Mouse (Mus musculus): ENCODE results near the gene Endog. TPM values are rescaled to one million over a fixed set of nuclear protein-coding genes. Genes with fewer than 3 reads are reported as not detected.
"Not testable (repeated sequence)": the region's sequence is repeated elsewhere in the genome, so short reads cannot be mapped to it uniquely, and the experiment has no call there.

Gene Endog
- polyA plus RNA-seq, 1 experiment from 2014 or later = 17.3 TPM

DNA sequence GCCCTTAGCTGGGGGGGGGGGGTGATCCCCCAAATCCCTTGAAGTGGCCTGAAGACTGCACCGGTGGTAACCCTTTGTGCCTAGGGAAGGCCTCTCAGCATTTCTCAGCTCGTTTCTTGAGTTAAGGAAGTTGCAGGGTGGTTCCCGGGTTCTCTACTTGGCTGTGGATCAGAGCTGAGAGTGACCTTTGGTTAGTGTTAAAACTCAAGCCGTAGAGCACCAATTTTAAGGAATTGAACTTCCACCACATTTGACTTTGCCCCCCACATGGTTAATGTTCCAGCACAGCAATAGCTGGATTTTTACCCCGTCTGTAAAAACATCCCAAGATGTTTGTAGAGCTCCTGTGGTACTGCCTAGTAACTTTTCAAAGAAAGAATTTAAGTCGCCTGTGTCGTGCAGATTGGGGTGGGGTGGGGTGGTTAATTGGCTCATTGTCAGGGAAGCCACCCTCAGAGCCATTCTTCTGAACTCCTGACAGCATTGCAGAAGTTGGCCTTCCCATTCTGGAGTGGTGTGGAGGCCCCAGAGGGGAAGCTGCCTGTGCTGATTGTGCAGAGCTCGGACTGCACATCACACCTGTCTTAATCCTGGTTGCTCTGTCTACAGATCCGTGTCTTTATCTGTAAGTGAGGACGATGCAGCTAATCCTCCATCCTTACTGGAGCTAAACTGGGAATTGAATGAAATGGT, 36.2 kb upstream of the Endog start:
- ATAC-seq (ENCODE audit: low read depth) = no peak
- H3K4me1 ChIP-seq (replicated peaks) = peaks cover 31% of the 10 kb centered on the region
- peak overlapping the region; percentile 82 for H3K4me3 ChIP-seq
- H3K27me3 ChIP-seq = no peaks in the 10 kb centered on the region
- WGBS = 44% methylated on average over 10 of the region's 10 CpGs
- peak overlapping the region; percentile 86; the same call in 1 of the 2 replicates for H3K27ac ChIP-seq (replicated peaks)
- peaks cover 37% of the 10 kb centered on the region for H3K36me3 ChIP-seq
- no peaks in the 10 kb centered on the region for H3K9me3 ChIP-seq
- H3K9ac ChIP-seq = peak overlapping the region; percentile 86
- peak overlapping the region; percentile 98 for H3K4me2 ChIP-seq

DNA sequence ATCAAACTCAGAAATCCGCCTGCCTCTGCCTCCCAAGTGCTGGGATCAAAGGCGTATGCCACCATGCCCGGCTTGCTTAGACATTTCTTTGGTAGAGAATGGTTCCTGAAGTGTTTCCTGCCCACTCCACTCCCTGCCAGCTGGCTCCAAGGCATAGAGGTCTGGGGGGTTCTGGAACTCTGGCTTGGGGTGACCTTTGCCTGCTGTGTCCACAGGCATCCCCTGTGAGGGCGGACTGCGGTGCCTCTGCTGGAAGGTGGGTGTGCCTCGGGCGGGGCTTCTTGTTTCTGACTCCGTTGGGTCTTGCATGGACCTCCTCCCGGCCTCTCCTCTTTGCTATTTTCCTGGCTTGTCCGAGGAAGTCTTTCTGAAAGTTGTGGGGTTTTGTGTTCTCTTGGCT, 34.8 kb upstream of the Endog start:
- ATAC-seq (ENCODE audit: low read depth) = no peak
- Histone ChIP-seq H3K4me3 (no peak overlapping the region), H3K4me2 (no peak overlapping the region), H3K36me3 (peaks cover 51% of the 10 kb centered on the region), H3K4me1 (replicated peaks) (peaks cover 31% of the 10 kb centered on the region), H3K9me3 (no peaks in the 10 kb centered on the region), H3K27ac (replicated peaks) (no peak overlapping the region), H3K9ac (no peak overlapping the region), H3K27me3 (no peaks in the 10 kb centered on the region)
- 91% methylated on average over 10 of the region's 10 CpGs for WGBS

DNA sequence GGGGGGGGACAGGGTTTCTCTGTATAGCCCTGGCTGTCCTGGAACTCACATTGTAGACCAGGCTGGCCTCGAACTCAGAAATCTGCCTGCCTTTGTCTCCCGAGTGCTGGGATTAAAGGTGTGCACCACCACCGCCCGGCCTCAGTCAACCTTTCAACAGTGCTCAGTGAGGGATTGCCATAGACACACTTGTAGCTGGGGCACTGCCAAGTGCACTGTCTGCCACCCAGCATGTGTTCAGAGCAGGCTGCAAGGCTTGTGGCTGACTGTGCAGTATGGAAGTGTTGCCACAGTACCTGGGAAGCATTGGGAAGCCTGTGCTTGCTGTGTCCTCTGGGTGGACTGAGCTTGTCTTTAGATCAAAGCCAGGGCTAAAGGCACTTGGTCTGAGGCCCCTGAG, 31.3 kb upstream of the Endog start:
- Histone ChIP-seq H3K4me1 (replicated peaks) (peaks cover 11% of the 10 kb centered on the region), H3K36me3 (peaks cover 85% of the 10 kb centered on the region)
- not testable (repeated sequence) for H3K9ac ChIP-seq; H3K4me2 ChIP-seq; H3K27ac ChIP-seq (replicated peaks); ATAC-seq (ENCODE audit: low read depth); H3K9me3 ChIP-seq; H3K4me3 ChIP-seq; H3K27me3 ChIP-seq
- WGBS = 91% methylated on average over 4 of the region's 4 CpGs

DNA sequence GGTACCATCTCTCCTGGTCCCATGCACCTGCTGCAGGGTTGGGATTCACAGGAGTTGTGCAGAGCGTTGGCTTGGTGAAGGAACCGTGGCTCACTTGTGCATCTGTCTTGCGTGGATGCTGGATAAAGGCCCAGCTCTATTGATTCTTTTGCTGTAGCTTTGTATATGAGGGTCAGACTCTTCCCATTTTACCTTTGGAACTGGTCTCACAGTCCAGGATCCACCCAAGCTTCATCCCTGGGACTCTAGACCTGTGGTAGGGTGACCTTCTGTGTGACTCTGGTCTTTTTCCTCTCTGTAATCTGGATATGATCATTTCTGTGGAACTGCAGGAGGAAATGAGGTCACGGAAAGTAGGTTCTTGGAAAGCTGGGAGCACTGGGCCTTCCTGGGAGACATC, 26.9 kb upstream of the Endog start:
- Histone ChIP-seq H3K4me1 (replicated peaks) (no peaks in the 10 kb centered on the region), H3K9ac (no peak overlapping the region), H3K4me2 (no peak overlapping the region), H3K4me3 (no peak overlapping the region), H3K27ac (replicated peaks) (no peak overlapping the region), H3K9me3 (no peaks in the 10 kb centered on the region), H3K36me3 (peaks cover 93% of the 10 kb centered on the region), H3K27me3 (no peaks in the 10 kb centered on the region)
- 97% methylated on average over 4 of the region's 4 CpGs for whole genome bisulfite sequencing
- ATAC-seq (ENCODE audit: low read depth) = no peak

DNA sequence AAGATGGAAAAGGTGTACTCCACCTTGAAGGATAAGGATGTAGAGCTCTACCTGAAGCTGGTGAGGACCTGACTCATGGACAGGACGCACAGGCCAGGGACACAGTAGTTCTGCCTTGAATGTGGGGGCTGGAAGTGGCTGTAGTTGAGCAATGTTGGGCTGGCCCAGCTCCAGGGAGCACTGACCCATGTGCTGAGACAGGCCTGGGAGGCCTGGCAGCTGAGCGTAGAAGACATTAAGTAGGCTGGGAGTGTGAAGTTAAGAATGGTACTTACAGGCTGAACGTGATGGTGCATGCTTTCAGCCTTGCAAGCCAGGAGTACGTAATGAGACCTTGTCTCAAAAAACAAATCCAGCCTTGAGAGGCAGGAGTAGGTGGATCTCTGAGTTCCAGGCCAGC, 23.8 kb upstream of the Endog start:
- Histone ChIP-seq H3K27me3 (no peaks in the 10 kb centered on the region), H3K36me3 (peaks cover 94% of the 10 kb centered on the region), H3K4me1 (replicated peaks) (no peaks in the 10 kb centered on the region), H3K9ac (no peak overlapping the region), H3K4me3 (no peak overlapping the region), H3K27ac (replicated peaks) (no peak overlapping the region), H3K9me3 (no peaks in the 10 kb centered on the region), H3K4me2 (no peak overlapping the region)
- ATAC-seq (ENCODE audit: low read depth) = no peak
- WGBS = 96% methylated on average over 4 of the region's 4 CpGs

DNA sequence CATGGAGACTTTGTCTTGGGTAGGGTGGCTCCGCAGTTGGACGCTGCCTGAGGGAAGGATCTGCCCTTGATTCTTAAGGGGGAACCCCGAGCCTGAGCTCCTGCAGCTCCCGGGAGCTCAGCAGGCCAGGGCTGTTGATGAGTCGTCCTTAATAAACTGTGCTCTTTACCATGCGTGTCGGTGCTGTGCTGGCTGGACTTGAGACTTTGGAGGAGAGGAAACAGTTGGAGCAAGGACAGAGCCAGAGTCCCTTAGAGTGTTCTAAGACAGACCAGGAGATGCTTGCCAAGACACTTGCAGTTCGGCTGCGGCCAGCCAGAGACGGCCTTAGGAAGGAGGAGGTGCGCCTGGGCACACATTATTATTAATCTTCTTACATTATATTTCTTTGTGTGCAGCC, 19.5 kb upstream of the Endog start:
- Histone ChIP-seq H3K9me3 (no peaks in the 10 kb centered on the region), H3K27me3 (no peaks in the 10 kb centered on the region), H3K27ac (replicated peaks) (no peak overlapping the region), H3K9ac (no peak overlapping the region), H3K4me3 (no peak overlapping the region), H3K36me3 (peaks cover 55% of the 10 kb centered on the region), H3K4me1 (replicated peaks) (no peaks in the 10 kb centered on the region), H3K4me2 (no peak overlapping the region)
- WGBS = 85% methylated on average over 11 of the region's 11 CpGs
- ATAC-seq (ENCODE audit: low read depth) = no peak

DNA sequence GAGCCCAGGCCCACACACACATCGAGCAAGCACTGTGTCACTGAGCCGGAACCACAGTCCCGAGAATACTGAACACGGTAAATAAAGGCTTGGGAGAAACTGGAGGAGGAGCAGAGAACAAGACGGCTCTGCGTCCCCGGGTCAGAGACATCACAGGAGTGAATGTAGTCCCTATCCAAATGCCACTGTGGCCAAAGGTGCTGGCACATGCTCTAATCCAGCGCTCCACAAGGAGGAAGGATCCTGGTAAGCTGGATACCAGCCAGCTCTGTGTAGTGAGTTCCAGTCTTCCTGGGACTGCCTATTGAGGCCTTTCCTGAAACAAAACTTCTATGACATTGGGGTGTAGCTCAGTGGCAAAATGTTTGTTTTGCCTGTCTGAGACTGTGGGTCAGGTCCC, 18.7 kb upstream of the Endog start:
- no peak for ATAC-seq (ENCODE audit: low read depth)
- Histone ChIP-seq H3K27me3 (no peaks in the 10 kb centered on the region), H3K9ac (no peak overlapping the region), H3K27ac (replicated peaks) (no peak overlapping the region), H3K9me3 (no peaks in the 10 kb centered on the region), H3K4me1 (replicated peaks) (no peaks in the 10 kb centered on the region), H3K4me2 (no peak overlapping the region), H3K4me3 (no peak overlapping the region), H3K36me3 (peaks cover 48% of the 10 kb centered on the region)
- WGBS = 81% methylated on average over 8 of the region's 8 CpGs

DNA sequence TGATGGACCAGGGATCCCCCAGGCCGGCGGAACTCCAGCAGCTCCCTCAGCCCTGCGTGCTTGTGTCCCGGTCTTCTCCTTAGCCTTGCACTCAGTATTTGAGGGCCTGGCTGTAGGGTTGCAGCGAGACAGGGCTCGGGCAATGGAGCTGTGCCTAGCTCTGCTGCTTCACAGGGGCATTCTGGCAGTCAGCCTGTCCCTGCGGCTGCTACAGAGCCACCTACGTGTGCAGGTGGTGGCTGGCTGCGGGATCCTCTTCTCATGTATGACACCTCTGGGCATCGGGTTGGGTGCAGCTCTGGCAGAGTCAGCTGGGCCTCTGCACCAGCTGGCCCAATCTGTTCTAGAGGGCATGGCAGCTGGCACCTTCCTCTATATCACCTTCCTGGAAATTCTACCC, 11.4 kb upstream of the Endog start:
- 93% methylated on average over 7 of the region's 10 CpGs for WGBS
- H3K4me3 ChIP-seq; H3K4me1 ChIP-seq (replicated peaks); H3K36me3 ChIP-seq; H3K9me3 ChIP-seq; H3K27ac ChIP-seq (replicated peaks); H3K9ac ChIP-seq; ATAC-seq (ENCODE audit: low read depth); H3K27me3 ChIP-seq; H3K4me2 ChIP-seq: not testable (repeated sequence)

DNA sequence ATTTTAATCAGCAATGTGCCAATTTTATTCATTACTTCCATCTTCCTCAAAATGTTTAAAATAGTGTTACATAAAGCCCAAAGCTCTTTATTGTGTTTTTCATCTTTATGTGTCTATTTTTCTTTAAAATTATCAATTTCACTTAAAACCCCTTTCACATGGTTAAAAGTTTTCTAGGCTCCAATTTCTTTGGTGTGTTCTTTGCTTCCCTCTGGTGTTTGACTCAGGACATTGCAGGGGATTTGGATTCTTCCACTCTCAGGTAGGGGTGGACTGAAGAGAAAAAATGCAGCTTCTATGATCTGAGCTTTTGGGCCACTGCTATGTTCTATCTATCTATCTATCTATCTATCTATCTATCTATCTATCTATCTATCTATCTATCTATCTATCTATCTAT, 9.5 kb upstream of the Endog start:
- H3K27ac ChIP-seq (replicated peaks) = no peak overlapping the region
- H3K9ac ChIP-seq = no peak overlapping the region
- H3K36me3 ChIP-seq = no peaks in the 10 kb centered on the region
- no peak overlapping the region for H3K4me3 ChIP-seq
- H3K4me2 ChIP-seq = no peak overlapping the region
- H3K9me3 ChIP-seq = 0 out of 2 replicates have a peak, but pooled peaks cover 2% of the 10 kb centered on the region
- no peak for ATAC-seq (ENCODE audit: low read depth)
- no peaks in the 10 kb centered on the region for H3K4me1 ChIP-seq (replicated peaks)
- H3K27me3 ChIP-seq = no peaks in the 10 kb centered on the region

DNA sequence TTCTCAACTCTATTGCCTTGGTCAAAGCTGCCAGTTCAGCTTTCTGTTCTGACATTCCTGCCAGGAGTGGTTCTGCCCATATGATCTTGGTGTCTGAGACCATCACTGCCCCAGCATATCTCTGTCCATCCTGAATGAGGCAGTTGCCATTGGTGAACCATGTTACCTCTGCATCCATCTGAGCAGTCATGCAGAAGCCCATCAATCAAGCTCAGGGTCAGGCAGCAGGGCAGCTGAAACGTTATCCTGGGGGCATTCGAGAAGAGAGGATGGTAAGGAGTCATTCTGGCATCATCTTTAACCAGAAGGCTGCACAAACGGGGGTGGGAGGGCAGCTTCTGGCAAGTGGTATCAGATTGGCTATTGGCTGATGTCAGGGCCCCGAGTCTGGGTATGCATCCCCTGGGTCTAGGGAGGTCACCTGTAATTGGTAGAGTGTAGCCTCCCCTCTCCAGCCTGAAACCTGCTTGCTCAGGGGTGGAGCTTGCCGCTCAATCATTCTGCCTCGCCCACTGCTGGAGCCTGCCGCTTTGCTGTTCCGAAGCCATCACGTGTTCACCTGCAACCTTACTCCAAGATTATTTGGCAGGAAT, 6.9 kb upstream of the Endog start:
- 58% methylated on average over 9 of the region's 9 CpGs for WGBS
- no peak for ATAC-seq (ENCODE audit: low read depth)
- Histone ChIP-seq H3K27ac (replicated peaks) (no peak overlapping the region), H3K4me1 (replicated peaks) (no peaks in the 10 kb centered on the region), H3K9me3 (0 out of 2 replicates have a peak, but pooled peaks cover 5% of the 10 kb centered on the region), H3K4me3 (no peak overlapping the region), H3K4me2 (no peak overlapping the region), H3K36me3 (no peaks in the 10 kb centered on the region), H3K9ac (no peak overlapping the region), H3K27me3 (no peaks in the 10 kb centered on the region)

DNA sequence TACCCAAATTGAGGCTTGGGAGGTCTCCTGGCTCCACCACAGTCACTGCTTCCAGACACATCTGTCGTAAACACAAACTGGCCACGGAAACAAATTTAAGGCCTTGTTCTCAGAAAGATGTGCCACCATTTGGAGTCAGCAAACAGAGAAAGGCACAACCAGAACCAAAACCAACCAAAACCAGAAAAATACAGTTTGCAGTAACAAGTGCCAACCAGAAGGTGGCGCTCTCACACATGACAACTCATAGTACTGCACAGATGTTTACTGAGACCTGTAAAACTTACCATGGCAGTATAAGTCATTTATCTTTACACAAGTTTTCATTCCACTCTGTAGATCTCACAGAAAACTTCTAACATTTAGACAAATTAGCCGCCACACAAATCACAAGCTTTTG, 4.6 kb upstream of the Endog start:
- no peaks in the 10 kb centered on the region for H3K27me3 ChIP-seq
- H3K27ac ChIP-seq (replicated peaks) = no peak overlapping the region
- H3K9me3 ChIP-seq = 0 out of 2 replicates have a peak, but pooled peaks cover 5% of the 10 kb centered on the region
- ATAC-seq (ENCODE audit: low read depth) = no peak
- no peak overlapping the region for H3K4me3 ChIP-seq
- no peaks in the 10 kb centered on the region for H3K36me3 ChIP-seq
- WGBS = 63% methylated on average over 4 of the region's 4 CpGs
- H3K9ac ChIP-seq = no peak overlapping the region
- H3K4me1 ChIP-seq (replicated peaks) = no peaks in the 10 kb centered on the region
- H3K4me2 ChIP-seq = no peak overlapping the region

DNA sequence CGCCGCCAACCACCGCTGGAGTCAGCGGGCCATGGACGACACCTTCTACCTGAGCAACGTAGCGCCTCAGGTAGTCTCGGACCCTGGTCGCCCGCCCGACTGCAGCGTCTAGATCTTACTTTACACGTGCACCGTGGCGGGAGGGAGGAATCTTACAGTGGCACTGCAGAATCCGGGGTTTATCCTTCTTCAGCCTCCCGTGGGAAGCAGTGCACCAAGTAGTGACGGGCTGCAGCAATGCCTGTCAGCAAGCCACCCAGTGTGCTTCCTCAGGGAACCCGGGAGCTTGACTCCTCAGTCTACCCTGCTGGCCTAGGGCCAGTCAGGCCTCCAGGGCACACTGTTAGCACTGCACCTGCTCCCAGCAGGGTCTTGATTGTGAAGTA, 697 bp downstream of the Endog start:
- peaks cover 45% of the 10 kb centered on the region for H3K36me3 ChIP-seq
- peaks cover 16% of the 10 kb centered on the region for H3K4me1 ChIP-seq (replicated peaks)
- peak overlapping the region; percentile 82 for H3K9ac ChIP-seq
- no peaks in the 10 kb centered on the region for H3K27me3 ChIP-seq
- peak; percentile 61; the same call in 1 of the 2 replicates for ATAC-seq (ENCODE audit: low read depth)
- 1% methylated on average over 19 of the region's 19 CpGs for WGBS
- peak overlapping the region; percentile 93 for H3K27ac ChIP-seq (replicated peaks)
- H3K4me2 ChIP-seq = peak overlapping the region; percentile 95
- H3K4me3 ChIP-seq = peak overlapping the region; percentile 58
- H3K9me3 ChIP-seq = 0 out of 2 replicates have a peak, but pooled peaks cover under 1% of the 10 kb centered on the region
